In genomic region chr7:87834669-87835068, GRCm38 (mm10) we compare ENCODE assay signal across 28 mouse cellular contexts.
DNase-seq lines count a peak whose midpoint lies in the region; ATAC-seq and TF ChIP-seq lines count a peak whose summit lies in the region.
"Had no signal": no experiment of that assay in that cellular context is flagged by ENCODE, and none has a peak within 500 bp of the region (broad histone marks: within the 10 kb centered on the region; RNA-seq: fewer than 3 reads in every experiment).

No protein-coding gene starts in this region.

- H3K79me2 ChIP-seq in MEL (ENCODE audit: control insufficient read depth, insufficient read depth, low read length, poor library complexity) = no peaks in the 10 kb centered on the region

- TF ChIP-seq EP300 in MEL (IDR thresholded peaks at IDR 0.05; ENCODE audit: low read depth in 1 of 2, low read length in 2 of 2) = no peak

- H3K36me3 ChIP-seq in hindbrain, embryonic 13.5 days = no peaks in the 10 kb centered on the region
- no peaks in the 10 kb centered on the region for H3K36me3 ChIP-seq in hindbrain, embryonic 12.5 days
- H3K36me3 ChIP-seq in MEL (ENCODE audit: control insufficient read depth in 1 of 2, insufficient read depth in 2 of 2, low read length in 2 of 2) = no peaks in the 10 kb centered on the region; a peak in 1 of 4 replicates
- no peaks in the 10 kb centered on the region for H3K36me3 ChIP-seq in neural tube, embryonic 14.5 days (ENCODE audit: control insufficient read depth, insufficient read depth, low read length)
- H3K36me3 ChIP-seq in forebrain, embryonic 14.5 days (ENCODE audit: control insufficient read depth, insufficient read depth, low read length) = no peaks in the 10 kb centered on the region
- H3K36me3 ChIP-seq: embryonic facial prominence, embryonic 10.5 days; embryonic facial prominence, embryonic 13.5 days; forebrain, embryonic 12.5 days; heart, embryonic 12.5 days; heart, embryonic 15.5 days; intestine, embryonic 15.5 days had no signal

- no peak for TF ChIP-seq CTCF in layer of hippocampus, adult 2 months (conservative IDR thresholded peaks at IDR 0.05)
- TF ChIP-seq CTCF in MEL (IDR thresholded peaks at IDR 0.05 in 2 of 3, conservative IDR thresholded peaks at IDR 0.05 in 1 of 3; ENCODE audit: control insufficient read depth in 1 of 3, insufficient read depth in 1 of 3, low read depth in 2 of 3, low read length in 3 of 3, poor library complexity in 1 of 3, severe bottlenecking in 1 of 3) = no peak

- H3K4me3 ChIP-seq in hindbrain, embryonic 13.5 days = no peak overlapping the region
- H3K4me3 ChIP-seq in hindbrain, embryonic 12.5 days = no peak overlapping the region
- H3K4me3 ChIP-seq in layer of hippocampus, adult 2 months = no peak overlapping the region
- no peak overlapping the region for H3K4me3 ChIP-seq in MEL (ENCODE audit: control insufficient read depth in 1 of 2, insufficient read depth in 1 of 2, low read depth in 2 of 2, low read length in 2 of 2)
- no peak overlapping the region for H3K4me3 ChIP-seq in neural tube, embryonic 14.5 days (ENCODE audit: low read depth, low read length)
- H3K4me3 ChIP-seq in forebrain, embryonic 14.5 days (ENCODE audit: low read depth, low read length) = no peak overlapping the region
- H3K4me3 ChIP-seq: embryonic facial prominence, embryonic 10.5 days; embryonic facial prominence, embryonic 13.5 days; erythroblast, embryonic 14.5 days; forebrain, embryonic 12.5 days; heart, embryonic 12.5 days; heart, embryonic 15.5 days; intestine, embryonic 15.5 days had no signal

- no peak for DNase-seq in layer of hippocampus, adult 2 months (ENCODE audit: low spot score in 2 of 2)
- DNase-seq in layer of hippocampus, adult 8-10 months (ENCODE audit: low spot score in 2 of 2) = no peak
- peak; percentile 17 for DNase-seq in MEL (ENCODE audit: low read depth, low spot score)
- no peak for DNase-seq in forebrain, embryonic 14.5 days (ENCODE audit: low spot score)
- no peak for DNase-seq in gastrocnemius, adult 18-20 months (ENCODE audit: low spot score)
- DNase-seq: adrenal gland, postnatal 10 days; adrenal gland, postnatal 36 days; cerebellum, adult 11-12 months; cerebellum, adult 8-10 months; cerebellum, postnatal 10 days; cerebellum, postnatal 36 days; embryo, embryonic 11 days; gastrocnemius, postnatal 25 days; heart, adult 18-20 months; heart, postnatal 10 days; heart, postnatal 36 days had no signal

- H3K4me1 ChIP-seq in hindbrain, embryonic 13.5 days (replicated peaks) = no peaks in the 10 kb centered on the region
- H3K4me1 ChIP-seq in hindbrain, embryonic 12.5 days = no peaks in the 10 kb centered on the region
- no peaks in the 10 kb centered on the region; a peak in 1 of 4 replicates for H3K4me1 ChIP-seq in MEL (ENCODE audit: control insufficient read depth in 1 of 2, insufficient read depth in 2 of 2, low read length in 2 of 2)
- no peaks in the 10 kb centered on the region for H3K4me1 ChIP-seq in neural tube, embryonic 14.5 days (ENCODE audit: control insufficient read depth, insufficient read depth, low read length)
- H3K4me1 ChIP-seq in forebrain, embryonic 14.5 days (ENCODE audit: control insufficient read depth, insufficient read depth, low read length) = no peaks in the 10 kb centered on the region
- H3K4me1 ChIP-seq: embryonic facial prominence, embryonic 10.5 days; embryonic facial prominence, embryonic 13.5 days; forebrain, embryonic 12.5 days; heart, embryonic 12.5 days; heart, embryonic 15.5 days; intestine, embryonic 15.5 days had no signal

- no peak for TF ChIP-seq RAD21 in MEL (IDR thresholded peaks at IDR 0.05; ENCODE audit: low read depth, low read length)

- no peak for TF ChIP-seq POLR2A in MEL (IDR thresholded peaks at IDR 0.05; ENCODE audit: control insufficient read depth in 1 of 2, insufficient read depth in 1 of 2, low read depth in 1 of 2, low read length in 2 of 2, poor library complexity in 1 of 2)

- no peak overlapping the region for H3K4me2 ChIP-seq in hindbrain, embryonic 13.5 days
- no peak overlapping the region for H3K4me2 ChIP-seq in hindbrain, embryonic 12.5 days (replicated peaks)
- H3K4me2 ChIP-seq in neural tube, embryonic 14.5 days (ENCODE audit: low read depth, low read length) = no peak overlapping the region
- no peak overlapping the region for H3K4me2 ChIP-seq in forebrain, embryonic 14.5 days (ENCODE audit: low read length)
- H3K4me2 ChIP-seq: embryonic facial prominence, embryonic 13.5 days; forebrain, embryonic 12.5 days; heart, embryonic 12.5 days; heart, embryonic 15.5 days; intestine, embryonic 15.5 days had no signal

- H3K27me3 ChIP-seq in hindbrain, embryonic 13.5 days = no peaks in the 10 kb centered on the region
- no peaks in the 10 kb centered on the region for H3K27me3 ChIP-seq in hindbrain, embryonic 12.5 days
- no peaks in the 10 kb centered on the region for H3K27me3 ChIP-seq in MEL (ENCODE audit: control insufficient read depth in 1 of 2, insufficient read depth in 2 of 2, low read length in 2 of 2)
- no peaks in the 10 kb centered on the region for H3K27me3 ChIP-seq in neural tube, embryonic 14.5 days (ENCODE audit: control insufficient read depth, insufficient read depth, low read length)
- no peaks in the 10 kb centered on the region for H3K27me3 ChIP-seq in forebrain, embryonic 14.5 days (replicated peaks; ENCODE audit: control insufficient read depth, insufficient read depth, low read length)
- H3K27me3 ChIP-seq: embryonic facial prominence, embryonic 13.5 days; forebrain, embryonic 12.5 days; heart, embryonic 12.5 days; heart, embryonic 15.5 days; intestine, embryonic 15.5 days; Patski had no signal

- H3K9ac ChIP-seq in hindbrain, embryonic 13.5 days = no peak overlapping the region
- H3K9ac ChIP-seq in hindbrain, embryonic 12.5 days = no peak overlapping the region
- H3K9ac ChIP-seq in MEL (ENCODE audit: control insufficient read depth, low read depth, low read length, poor library complexity, severe bottlenecking) = no peak overlapping the region
- no peak overlapping the region for H3K9ac ChIP-seq in neural tube, embryonic 14.5 days (replicated peaks; ENCODE audit: low read depth, low read length)
- no peak overlapping the region for H3K9ac ChIP-seq in forebrain, embryonic 14.5 days (ENCODE audit: low read length)
- H3K9ac ChIP-seq: embryonic facial prominence, embryonic 13.5 days; forebrain, embryonic 12.5 days; heart, embryonic 12.5 days; heart, embryonic 15.5 days; intestine, embryonic 15.5 days had no signal

- ATAC-seq in hindbrain, embryonic 13.5 days (ENCODE audit: low FRiP score) = peak; percentile 57; the same call in 1 of the 2 replicates
- ATAC-seq in hindbrain, embryonic 12.5 days (ENCODE audit: low FRiP score) = no peak
- peak; percentile 84 for ATAC-seq in neural tube, embryonic 14.5 days (ENCODE audit: low read depth)
- no peak for ATAC-seq in forebrain, embryonic 14.5 days
- ATAC-seq: forebrain, embryonic 16.5 days; intestine, embryonic 15.5 days; Patski had no signal

- no peak overlapping the region for H3K27ac ChIP-seq in hindbrain, embryonic 13.5 days
- no peak overlapping the region for H3K27ac ChIP-seq in hindbrain, embryonic 12.5 days
- peak overlapping the region; percentile 19; the same call in 1 of the 2 replicates for H3K27ac ChIP-seq in layer of hippocampus, adult 2 months
- no peak overlapping the region for H3K27ac ChIP-seq in MEL (ENCODE audit: control insufficient read depth, low read depth, low read length)
- no peak overlapping the region for H3K27ac ChIP-seq in neural tube, embryonic 14.5 days (ENCODE audit: low read depth, low read length)
- no peak overlapping the region for H3K27ac ChIP-seq in forebrain, embryonic 14.5 days (ENCODE audit: low read depth, low read length)
- H3K27ac ChIP-seq: embryonic facial prominence, embryonic 10.5 days; embryonic facial prominence, embryonic 13.5 days; forebrain, embryonic 12.5 days; heart, embryonic 15.5 days; intestine, embryonic 15.5 days had no signal

- 66% methylated on average over 4 of the region's 4 CpGs for WGBS in hindbrain, embryonic 13.5 days
- whole genome bisulfite sequencing in hindbrain, embryonic 12.5 days = 66% methylated on average over 4 of the region's 4 CpGs
- WGBS in neural tube, embryonic 14.5 days = 52% methylated on average over 4 of the region's 4 CpGs
- 74% methylated on average over 4 of the region's 4 CpGs for WGBS in forebrain, embryonic 14.5 days

- no peaks in the 10 kb centered on the region for H3K9me3 ChIP-seq in hindbrain, embryonic 13.5 days
- H3K9me3 ChIP-seq in hindbrain, embryonic 12.5 days (replicated peaks) = no peaks in the 10 kb centered on the region
- H3K9me3 ChIP-seq in MEL (replicated peaks; ENCODE audit: insufficient read depth, low read length) = no peaks in the 10 kb centered on the region
- H3K9me3 ChIP-seq in neural tube, embryonic 14.5 days (ENCODE audit: control insufficient read depth, low read length) = no peaks in the 10 kb centered on the region
- H3K9me3 ChIP-seq in forebrain, embryonic 14.5 days (replicated peaks; ENCODE audit: control insufficient read depth, low read length) = no peaks in the 10 kb centered on the region
- H3K9me3 ChIP-seq: embryonic facial prominence, embryonic 10.5 days; embryonic facial prominence, embryonic 13.5 days; forebrain, embryonic 12.5 days; heart, embryonic 12.5 days; heart, embryonic 15.5 days; intestine, embryonic 15.5 days had no signal

TF ChIP-seq in MEL, 35 proteins besides CTCF, POLR2A, EP300 and RAD21:
- TF ChIP-seq RCOR1 (IDR thresholded peaks at IDR 0.05; ENCODE audit: low read depth, low read length) (no peak), ETS1 (IDR thresholded peaks at IDR 0.05; ENCODE audit: low read depth, low read length) (peak; percentile 69), SMC3 (IDR thresholded peaks at IDR 0.05; ENCODE audit: low read depth, low read length) (no peak)

Comparison
In these comparisons a context has a peak if more than half of its experiments do, and no peak if none do; other contexts are left out.
1. ATAC-seq: peak in hindbrain, embryonic 13.5 days (single experiment) and neural tube, embryonic 14.5 days (single experiment); none in hindbrain, embryonic 12.5 days (single experiment) and forebrain, embryonic 14.5 days (single experiment).